Mouse (Mus musculus): ENCODE results near the gene Borcs6. TPM values are rescaled to one million over a fixed set of nuclear protein-coding genes. Genes with fewer than 3 reads are reported as not detected.

The Borcs6 gene
- 10 to 100 TPM in 1 of 2 experiments, 1 to 10 TPM in 1; 9.0 to 12.8 TPM for total RNA-seq (2023)

DNA sequence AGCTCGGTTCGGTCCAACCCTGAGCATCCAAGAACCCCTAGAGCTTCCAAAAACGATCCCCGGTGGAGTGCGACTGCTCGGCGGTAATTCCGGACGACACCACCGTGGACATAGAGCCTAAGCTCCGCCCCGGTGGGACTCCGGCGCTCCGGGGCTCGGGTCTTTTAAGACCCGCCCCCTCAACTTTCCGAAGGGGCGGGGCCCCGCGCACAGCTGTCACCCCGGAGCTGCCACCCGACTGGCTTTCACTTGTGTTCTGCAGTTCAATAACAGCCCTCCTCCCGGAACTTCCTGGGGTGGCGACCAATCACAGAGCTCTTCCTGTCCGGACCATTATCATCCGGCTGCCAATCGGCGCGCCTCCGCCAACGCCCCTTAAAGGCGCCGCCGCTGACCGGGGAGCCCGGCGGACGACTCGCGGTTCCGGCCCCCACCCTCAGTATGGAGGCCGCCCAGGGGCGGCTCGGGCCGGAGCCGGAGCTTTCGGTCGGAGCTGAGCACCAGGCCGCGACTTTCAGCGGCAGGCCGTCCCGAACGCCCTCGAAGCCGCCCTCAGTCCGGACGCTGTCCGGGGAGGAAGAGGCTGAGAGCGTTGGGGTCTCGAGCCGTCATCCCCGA is at the start of gene Borcs6:
TSS of gene Borcs6 (plus strand) at position 361 of the 618 bp plus-strand sequence.

DNA sequence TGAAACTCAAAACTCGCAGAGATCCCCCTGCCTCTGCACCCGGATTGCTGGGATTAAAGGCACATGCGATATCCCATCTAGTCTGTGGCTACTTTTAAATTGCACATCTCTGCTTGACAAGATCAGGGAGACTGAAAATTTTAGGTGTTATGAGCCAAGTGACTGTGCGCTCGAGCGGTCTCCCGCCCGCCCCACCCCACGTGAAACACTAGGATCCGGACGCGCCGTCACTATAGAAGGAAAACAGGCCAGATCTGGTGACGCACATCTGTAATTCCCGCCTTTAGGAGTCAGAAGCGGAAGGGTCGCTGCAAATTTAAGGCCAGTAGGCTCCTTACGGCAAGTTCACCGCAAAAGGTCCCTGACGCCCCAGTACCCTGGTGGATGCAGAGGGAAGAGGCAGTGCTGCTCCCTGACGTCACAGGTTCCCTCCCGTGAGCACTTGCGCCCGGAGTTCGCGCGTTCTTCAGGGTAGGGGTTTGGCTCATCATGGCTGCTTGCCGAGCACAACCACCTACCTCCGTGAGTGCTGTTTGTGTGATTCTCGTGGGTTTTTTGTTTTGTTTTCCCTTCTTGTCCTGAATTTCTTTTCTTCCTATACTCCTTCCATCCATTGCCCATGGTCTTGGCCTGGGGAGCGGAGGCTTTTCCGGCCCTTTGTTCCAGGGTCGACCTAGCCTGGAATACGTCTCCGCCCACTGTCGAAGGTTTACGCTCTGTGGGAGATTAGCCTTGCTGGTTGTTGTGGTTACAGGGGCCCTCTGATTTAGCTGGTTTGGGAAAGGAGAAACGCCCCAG is 43.7 kb upstream of the Borcs6 start, which contains the start of gene Ctc1:
TSS of gene Ctc1 (plus strand) at position 268 of the 798 bp plus-strand sequence.

DNA sequence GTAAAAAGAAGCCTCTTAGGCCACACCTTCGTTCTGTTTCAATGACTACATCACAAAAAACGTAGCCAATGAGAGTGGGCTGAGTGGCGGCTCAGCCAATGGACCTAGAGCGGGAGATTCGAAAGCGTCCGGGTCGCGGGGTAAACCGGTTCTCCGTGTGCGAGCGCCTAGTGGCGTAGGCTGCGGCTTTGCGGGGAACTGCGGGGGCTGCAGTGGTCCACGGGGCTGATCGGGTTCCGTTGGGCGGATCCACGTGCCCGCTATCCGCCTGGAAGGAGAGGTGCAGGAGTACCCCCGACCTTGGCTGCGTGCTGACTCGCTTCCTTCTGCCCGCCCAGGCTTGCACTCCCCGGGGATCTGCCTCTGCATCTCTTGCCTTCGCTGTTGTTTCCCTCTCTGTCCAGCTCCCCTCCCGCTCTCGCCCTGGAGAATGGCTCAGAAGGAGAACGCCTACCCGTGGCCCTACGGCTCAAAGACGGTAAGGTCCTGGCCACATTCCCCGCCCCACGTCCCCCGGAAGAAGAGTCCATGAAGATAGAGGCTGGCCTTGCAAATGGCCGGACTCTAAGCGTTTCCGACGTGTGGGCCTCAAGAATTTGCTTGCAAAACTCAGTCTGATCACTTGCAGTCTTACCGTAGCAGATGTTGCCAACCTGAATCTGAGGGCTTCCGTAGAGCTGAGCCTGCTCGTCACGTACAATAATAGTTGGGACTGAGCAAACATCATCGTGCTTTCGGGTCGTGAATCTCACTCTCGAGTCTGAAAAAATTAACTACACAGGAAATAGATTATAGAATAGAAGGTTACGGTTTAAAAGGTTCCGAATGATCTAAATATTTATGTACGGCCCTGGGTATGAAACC is 13.8 kb upstream of the Borcs6 start, which contains the start of gene Aurkb:
TSS of gene Aurkb (plus strand) at position 117 of the 864 bp plus-strand sequence.

DNA sequence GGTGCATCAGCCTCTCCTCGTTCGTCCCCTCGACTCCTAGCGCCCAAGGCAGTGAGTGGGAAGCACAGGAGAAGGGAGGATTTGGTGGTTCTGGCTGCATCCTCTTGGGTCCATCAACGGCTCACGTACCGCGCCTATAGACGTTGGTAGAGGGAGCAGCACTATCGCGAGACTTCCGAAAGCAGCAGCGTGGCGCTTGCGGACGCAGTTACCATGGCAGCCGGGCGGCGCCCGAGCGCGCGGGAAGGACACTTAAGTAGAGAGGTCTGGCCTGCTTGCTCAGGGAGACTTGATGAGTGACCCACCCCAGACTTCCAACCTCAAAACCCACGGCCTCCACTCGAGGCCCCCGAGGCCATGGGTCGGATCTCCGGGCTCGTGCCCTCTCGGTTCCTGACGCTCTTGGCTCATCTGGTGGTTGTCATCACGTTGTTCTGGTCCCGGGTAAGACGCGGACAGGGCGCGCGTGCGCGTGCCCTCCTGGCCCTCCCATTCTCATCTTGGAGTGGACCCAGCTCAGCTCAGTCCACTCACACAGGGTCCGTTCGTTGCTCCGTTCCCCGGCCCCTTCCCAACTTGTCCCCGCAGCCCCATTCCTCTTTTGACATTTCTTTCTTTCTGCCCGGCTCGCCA is 11.2 kb downstream of the Borcs6 start, which contains the start of gene Tmem107:
TSS of gene Tmem107 (plus strand) at position 217 of the 633 bp plus-strand sequence.

DNA sequence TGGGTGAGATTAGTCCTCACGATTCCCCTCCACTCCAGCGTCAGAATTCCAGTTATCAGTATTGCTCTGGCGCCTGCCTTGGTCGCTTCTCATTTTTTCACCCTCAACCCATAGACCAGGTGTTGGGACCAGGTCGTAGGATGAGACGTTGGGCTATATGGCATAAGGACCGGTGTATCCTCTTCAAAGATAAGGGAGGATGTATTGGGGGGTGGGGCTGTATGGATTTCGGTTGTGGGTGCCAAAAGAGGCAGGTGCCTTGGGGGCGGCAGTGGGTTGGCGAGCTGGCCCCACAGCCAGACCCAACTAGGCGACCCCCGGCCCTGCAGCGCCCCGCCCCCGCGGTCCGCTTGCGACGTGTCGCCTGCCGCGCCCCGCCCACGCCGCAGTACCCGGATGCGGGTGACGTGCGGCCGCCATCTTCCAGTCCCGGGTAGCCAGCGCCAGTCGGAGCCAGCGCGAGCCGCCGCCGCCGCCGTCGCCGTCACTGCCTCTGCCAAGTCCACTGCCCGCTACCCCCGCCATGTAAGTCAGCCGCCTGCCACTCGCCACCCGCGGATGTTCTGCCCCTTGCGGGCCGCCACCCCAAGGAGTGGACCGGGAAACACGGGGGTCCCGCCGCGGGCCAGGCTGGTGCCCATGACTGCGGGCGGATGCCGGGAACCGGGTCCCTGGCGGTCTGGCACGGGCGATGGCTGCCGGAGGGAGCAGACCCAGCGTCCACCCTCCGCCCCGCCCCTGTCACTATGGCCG is 28.8 kb downstream of the Borcs6 start, which contains the start of gene Vamp2:
TSS of gene Vamp2 (plus strand) at position 388 of the 753 bp plus-strand sequence.

DNA sequence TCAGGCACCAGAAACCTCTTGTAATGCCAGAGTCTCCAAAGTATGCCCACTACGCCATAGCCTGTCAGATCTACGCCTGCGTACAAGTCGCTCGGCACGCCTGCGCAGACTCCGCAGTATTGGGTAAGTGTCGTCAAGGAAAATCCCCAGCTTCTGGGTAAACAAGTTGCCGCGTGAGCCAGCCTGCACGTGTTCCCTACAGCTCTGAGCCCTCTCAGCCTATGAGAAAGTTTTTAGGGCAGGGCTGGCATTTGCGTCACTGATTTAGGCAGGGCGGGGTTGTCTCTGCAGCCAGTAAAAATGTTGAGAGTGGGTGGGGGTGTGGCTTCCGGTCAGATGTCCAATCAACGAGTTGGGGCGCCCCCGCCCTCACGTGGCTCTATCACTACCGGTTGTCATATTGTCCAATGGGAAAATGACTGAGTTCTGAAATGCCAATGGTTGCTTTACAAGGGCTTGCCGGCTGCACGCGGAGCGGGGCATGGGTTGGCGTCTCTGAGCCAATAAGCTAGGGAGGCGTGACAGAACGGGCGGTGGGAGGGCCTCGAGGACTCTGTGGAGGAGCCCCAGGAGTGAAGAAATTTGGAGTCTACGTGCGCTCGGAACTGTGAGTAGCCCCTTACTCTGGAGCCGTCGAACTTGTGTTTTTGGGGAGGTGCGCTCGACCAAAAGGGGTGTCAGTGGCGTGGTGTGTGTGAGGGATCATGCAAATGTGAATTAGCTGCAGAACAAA is 35.3 kb downstream of the Borcs6 start, which contains the start of gene Per1:
TSS of gene Per1 (plus strand) at position 521 of the 733 bp plus-strand sequence.

Other genes starting within 250 kb of the Borcs6 start
- 10 to 100 TPM; 61.2 to 70.3 TPM for gene Ndel1, start 187.9 kb upstream of the Borcs6 start, total RNA-seq (2023)
- not detected for gene Rnf222, start 171.2 kb upstream of the Borcs6 start, total RNA-seq (2023)
- 1,000 to 10,000 TPM; 3,013 to 3,032 TPM for gene Rpl26, start 158.1 kb upstream of the Borcs6 start, total RNA-seq (2023)
- not detected for gene Odf4, start 132.6 kb upstream of the Borcs6 start, total RNA-seq (2023)
- gene Arhgef15, start 102.2 kb upstream of the Borcs6 start, total RNA-seq (2023), result not detected
- 1 to 10 TPM; 3.4 to 5.1 TPM for gene Slc25a35, start 91.6 kb upstream of the Borcs6 start, total RNA-seq (2023)
- 10 to 100 TPM; 12.2 to 17.5 TPM for gene Rangrf, start 84.5 kb upstream of the Borcs6 start, total RNA-seq (2023)
- 10 to 100 TPM; 22.5 to 32.2 TPM for gene Pfas, start 51.3 kb upstream of the Borcs6 start, total RNA-seq (2023)
- gene Ctc1, start 43.8 kb upstream of the Borcs6 start, total RNA-seq (2023), result 10 to 100 TPM; 22.0 to 24.7 TPM
- 1 to 10 TPM; 1.8 to 6.1 TPM for gene Aurkb, start 14.1 kb upstream of the Borcs6 start, total RNA-seq (2023)
- 1 to 10 TPM in 1 of 2 experiments, under 1 TPM in 1; 0.82 to 2.4 TPM for gene Tmem107, start 11.1 kb downstream of the Borcs6 start, total RNA-seq (2023)
- gene Vamp2, start 28.8 kb downstream of the Borcs6 start, total RNA-seq (2023), result 100 to 1,000 TPM; 396 to 405 TPM
- 100 to 1,000 TPM; 279 to 361 TPM for gene Per1, start 35.5 kb downstream of the Borcs6 start, total RNA-seq (2023)
- gene Hes7, start 60.7 kb downstream of the Borcs6 start, total RNA-seq (2023), result not detected
- not detected for gene 9130213A22Rik, start 62.9 kb downstream of the Borcs6 start, total RNA-seq (2023)
- gene Aloxe3, start 66.2 kb downstream of the Borcs6 start, total RNA-seq (2023), result under 1 TPM; 0.30 to 0.55 TPM
- gene Alox12b, start 97.3 kb downstream of the Borcs6 start, total RNA-seq (2023), result not detected
- gene Alox8, start 138.1 kb downstream of the Borcs6 start, total RNA-seq (2023), result 1 to 10 TPM; 1.2 to 1.6 TPM
- under 1 TPM; 0.06 to 0.12 TPM for gene Gucy2e, start 177.3 kb downstream of the Borcs6 start, total RNA-seq (2023)

Data from T-cell, adult 66 days (primary cell).